Mouse (Mus musculus) kidney, embryonic 14.5 days (tissue): ENCODE data around the gene Psmd8. TPM values are rescaled to one million over a fixed set of nuclear protein-coding genes. Genes with fewer than 3 reads are reported as not detected.

Experiments used
- ATAC-seq: fragments of 200-750 bp; cut with Nextera tagmentation; 2 replicates; pipeline ENCODE4 v1.8.0; 2017; ENCODE audit warnings: moderate number of reproducible peaks, mild to moderate bottlenecking, moderate TSS enrichment, moderate library complexity; ENCODE audit not compliant: low FRiP score, low TSS enrichment
- H3K27ac ChIP-seq: fragments of 300-500 bp; sonication (generic); 2 replicates; pipeline ENCODE4 v1.5.1; 2014; ENCODE audit warnings: low read depth, mild to moderate bottlenecking, low read length, moderate library complexity, mixed read lengths
- H3K27me3 ChIP-seq: fragments of 300-500 bp; sonication (generic); 2 replicates; pipeline ENCODE4 v1.6.1; 2014; ENCODE audit warnings: mild to moderate bottlenecking, low read length; ENCODE audit not compliant: control insufficient read depth, insufficient read depth
- H3K36me3 ChIP-seq: fragments of 300-500 bp; sonication (generic); 2 replicates; pipeline ENCODE4 v1.6.1; 2014; ENCODE audit warnings: low read length, mixed read lengths; ENCODE audit not compliant: control insufficient read depth, insufficient read depth
- H3K4me1 ChIP-seq: fragments of 300-500 bp; sonication (generic); 2 replicates; pipeline ENCODE4 v1.6.1; 2014; ENCODE audit warnings: low read length, mixed read lengths; ENCODE audit not compliant: control insufficient read depth, insufficient read depth
- H3K4me2 ChIP-seq: fragments of 300-500 bp; sonication (generic); replicated peaks from 2 replicates; pipeline ENCODE4 v1.6.1; 2014; ENCODE audit warnings: low read depth, mild to moderate bottlenecking, low read length
- H3K4me3 ChIP-seq: fragments of 300-500 bp; sonication (generic); 2 replicates; pipeline ENCODE4 v1.5.1; 2014; ENCODE audit warnings: mild to moderate bottlenecking, low read length
- H3K9ac ChIP-seq: fragments of 300-500 bp; sonication (generic); 2 replicates; pipeline ENCODE4 v1.6.1; 2014; ENCODE audit warnings: low read depth, mild to moderate bottlenecking, low read length, moderate library complexity
- H3K9me3 ChIP-seq: fragments of 300-500 bp; sonication (generic); 2 replicates; pipeline ENCODE4 v1.6.1; 2016; ENCODE audit warnings: low read length; ENCODE audit not compliant: control insufficient read depth
- WGBS: fragments of 180-500 bp; shearing (Covaris S2); extraction: QIAGEN DNeasy Blood & Tissue Kit; methylation state at CpG from one replicate; pipeline ENCODE4 v1.1.7; 2014; 5-methylcytosine and 5-hydroxymethylcytosine counted together
- polyA plus RNA-seq: library from polyadenylated mRNA; unstranded; fragments of >200 nt; fragmentation: Nextera tagmentation; extraction: Ambion mirVana; gene quantifications from 2 replicates; pipeline ENCODE4 v1.2.1, GENCODE M21; 2014

Gene Psmd8
- polyA plus RNA-seq, 1 experiment from 2014 or later, result 283 TPM

DNA sequence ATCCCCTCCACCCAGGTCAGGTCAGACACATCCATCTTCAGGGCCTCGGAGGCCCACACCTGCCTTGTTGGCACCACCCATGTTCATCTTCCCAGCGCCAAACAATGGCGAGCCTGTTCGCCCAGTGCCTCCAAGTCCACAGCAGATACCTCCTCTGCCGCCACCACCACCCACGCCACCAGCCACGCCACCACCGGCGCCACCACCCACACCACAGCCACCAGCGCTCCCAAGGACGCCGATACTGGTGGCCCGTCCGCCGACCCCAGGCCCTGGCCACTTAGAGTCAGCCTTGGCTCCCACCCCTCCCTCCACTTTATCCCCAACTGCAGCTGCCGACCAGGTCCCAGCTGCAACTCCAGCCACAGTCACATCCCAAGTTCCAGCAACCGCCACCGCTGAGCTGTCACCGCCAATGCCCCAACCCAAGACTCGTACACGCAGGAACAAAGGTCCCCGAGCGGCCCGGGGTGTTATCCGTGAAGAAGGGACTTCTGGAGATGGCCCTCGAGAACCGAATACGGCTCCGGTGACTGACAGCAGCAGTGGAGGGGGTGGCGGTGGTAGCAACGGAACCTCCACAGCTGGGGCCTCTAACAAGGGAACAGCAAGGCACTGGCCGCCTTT is 8.0 kb downstream of the Psmd8 start:
- Histone ChIP-seq H3K27ac (no peak overlapping the region), H3K36me3 (peaks cover 39% of the 10 kb centered on the region), H3K4me3 (no peak overlapping the region), H3K9me3 (no peaks in the 10 kb centered on the region), H3K4me1 (peaks cover 28% of the 10 kb centered on the region), H3K4me2 (no peak overlapping the region), H3K27me3 (peaks cover 32% of the 10 kb centered on the region), H3K9ac (no peak overlapping the region)
- ATAC-seq, result no peak
- WGBS, result 48% methylated on average over 32 of the region's 32 CpGs

DNA sequence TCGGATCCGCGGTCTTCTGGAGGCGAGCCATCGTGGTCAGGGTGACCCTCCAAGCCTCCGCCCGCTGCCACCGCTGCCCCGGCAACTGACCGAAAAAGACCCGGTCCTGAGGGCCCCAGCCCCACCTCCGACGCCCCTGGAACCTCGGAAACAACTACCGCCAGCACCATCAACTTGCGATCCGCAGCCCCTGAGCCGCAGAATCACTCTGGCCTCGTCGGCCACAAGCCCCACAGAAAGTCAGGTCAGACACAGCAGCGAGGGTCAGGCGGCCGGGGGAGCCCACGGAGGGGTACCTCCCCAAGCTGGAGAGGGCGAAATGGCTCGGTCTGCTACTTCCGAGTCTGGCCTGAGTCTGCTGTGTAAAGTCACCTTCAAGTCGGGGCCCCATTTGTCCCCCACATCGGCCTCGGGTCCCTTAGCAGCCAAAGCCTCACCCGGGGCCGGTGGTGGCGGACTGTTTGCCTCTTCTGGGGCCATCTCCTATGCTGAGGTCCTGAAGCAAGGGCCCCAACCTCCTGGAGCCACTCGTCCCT is 8.9 kb downstream of the Psmd8 start:
- peak overlapping the region; percentile 42; the same call in 1 of the 2 replicates for H3K9ac ChIP-seq
- H3K4me1 ChIP-seq, result peaks cover 28% of the 10 kb centered on the region
- no peaks in the 10 kb centered on the region for H3K9me3 ChIP-seq
- 4% methylated on average over 33 of the region's 34 CpGs for WGBS
- peak overlapping the region; percentile 77 for H3K4me2 ChIP-seq
- H3K27me3 ChIP-seq, result peaks cover 32% of the 10 kb centered on the region
- H3K27ac ChIP-seq, result no peak overlapping the region
- ATAC-seq, result no peak
- peaks cover 33% of the 10 kb centered on the region for H3K36me3 ChIP-seq
- peak overlapping the region; percentile 65 for H3K4me3 ChIP-seq

GRCm38 (mm10) chr7:29170755-29171561 is 9.5 kb downstream of the Psmd8 start:
- Histone ChIP-seq H3K27ac (no peak overlapping the region), H3K9me3 (no peaks in the 10 kb centered on the region), H3K4me1 (peaks cover 28% of the 10 kb centered on the region), H3K9ac (peak overlapping the region; percentile 42; the same call in 1 of the 2 replicates), H3K4me3 (peak overlapping the region; percentile 65), H3K36me3 (peaks cover 26% of the 10 kb centered on the region), H3K27me3 (peaks cover 32% of the 10 kb centered on the region), H3K4me2 (peak overlapping the region; percentile 77)
- WGBS, result 2% methylated on average over 43 of the region's 43 CpGs
- no peak for ATAC-seq

DNA sequence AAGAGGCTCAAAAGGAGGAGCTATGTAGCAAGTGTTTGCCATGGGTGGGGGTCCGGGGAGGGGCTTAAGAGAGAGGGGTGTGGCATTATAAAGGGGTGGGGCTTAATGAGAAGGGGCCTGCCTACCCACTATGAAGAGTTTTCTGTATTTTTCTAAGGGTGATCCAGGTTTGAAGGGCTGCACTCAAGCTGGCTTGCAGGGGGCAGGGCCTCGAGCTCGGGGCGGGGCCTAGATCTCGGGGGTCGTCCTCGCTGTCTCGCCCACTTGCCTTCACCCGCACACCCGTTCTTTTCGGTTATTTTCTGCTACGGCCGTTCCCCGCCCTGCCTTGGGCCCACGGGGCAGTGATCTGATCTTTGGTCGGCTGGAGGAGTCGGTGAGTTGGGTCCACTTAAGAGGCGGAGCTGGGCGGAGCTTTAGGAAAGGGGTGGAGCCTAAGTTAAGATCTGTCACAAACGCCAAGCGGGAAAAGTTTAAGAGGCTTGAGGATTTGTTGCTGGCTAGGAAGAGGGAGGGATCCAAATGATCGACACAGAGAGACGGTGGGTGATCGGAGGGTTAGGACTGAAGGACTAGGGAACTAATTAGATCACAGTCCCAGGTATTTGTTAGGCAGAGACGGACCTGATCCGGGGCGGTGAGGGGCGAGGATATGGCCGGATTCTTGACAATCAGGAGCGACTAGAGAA is 10.3 kb downstream of the Psmd8 start, which contains the start of the genes Ggn and Spred3:
Gene Ggn, plus strand, starts transcription at position 145 of the 689 bp plus-strand sequence.
Gene Spred3, minus strand, starts transcription at position 346 of the 689 bp plus-strand sequence.
- H3K9ac ChIP-seq, result peak within 1 kb of the TSS; percentile 66
- peak within 1 kb of the TSS; percentile 65 for H3K4me3 ChIP-seq
- no peaks in the 10 kb centered on the region for H3K9me3 ChIP-seq
- peak within 1 kb of the TSS; percentile 77 for H3K4me2 ChIP-seq
- 1% methylated on average over 30 of the region's 30 CpGs for WGBS
- H3K27me3 ChIP-seq, result peaks cover 32% of the 10 kb centered on the region
- ATAC-seq, result peak; percentile 78
- H3K4me1 ChIP-seq, result peaks cover 28% of the 10 kb centered on the region
- peaks cover 19% of the 10 kb centered on the region for H3K36me3 ChIP-seq
- peak within 1 kb of the TSS; percentile 82 for H3K27ac ChIP-seq

GRCm38 (mm10) chr7:29169231-29170065 is 11.1 kb downstream of the Psmd8 start:
- Histone ChIP-seq H3K4me1 (peaks cover 28% of the 10 kb centered on the region), H3K27ac (peak overlapping the region; percentile 82)
- under 1% methylated on average over 28 of the region's 39 CpGs for WGBS

GRCm38 (mm10) chr7:29168791-29169230 is 11.7 kb downstream of the Psmd8 start:
- Histone ChIP-seq H3K9ac (peak overlapping the region; percentile 66), H3K36me3 (peaks cover 5% of the 10 kb centered on the region), H3K4me3 (peak overlapping the region; percentile 65), H3K27me3 (peaks cover 25% of the 10 kb centered on the region), H3K4me2 (peak overlapping the region; percentile 77), H3K9me3 (no peaks in the 10 kb centered on the region), H3K27ac (peak overlapping the region; percentile 82), H3K4me1 (peaks cover 28% of the 10 kb centered on the region)
- ATAC-seq, result no peak; the same call in 1 of the 2 replicates
- 0% methylated on average over 12 of the region's 14 CpGs for WGBS

More at GRCm38 (mm10) chr7:29169231-29170065, 11.1 kb downstream of the Psmd8 start:
- H3K4me2 ChIP-seq, result peak overlapping the region; percentile 77
- H3K27me3 ChIP-seq, result peaks cover 28% of the 10 kb centered on the region
- H3K9ac ChIP-seq, result peak overlapping the region; percentile 66
- H3K9me3 ChIP-seq, result no peaks in the 10 kb centered on the region
- H3K36me3 ChIP-seq, result peaks cover 11% of the 10 kb centered on the region
- H3K4me3 ChIP-seq, result peak overlapping the region; percentile 65
- peak; percentile 89 for ATAC-seq

DNA sequence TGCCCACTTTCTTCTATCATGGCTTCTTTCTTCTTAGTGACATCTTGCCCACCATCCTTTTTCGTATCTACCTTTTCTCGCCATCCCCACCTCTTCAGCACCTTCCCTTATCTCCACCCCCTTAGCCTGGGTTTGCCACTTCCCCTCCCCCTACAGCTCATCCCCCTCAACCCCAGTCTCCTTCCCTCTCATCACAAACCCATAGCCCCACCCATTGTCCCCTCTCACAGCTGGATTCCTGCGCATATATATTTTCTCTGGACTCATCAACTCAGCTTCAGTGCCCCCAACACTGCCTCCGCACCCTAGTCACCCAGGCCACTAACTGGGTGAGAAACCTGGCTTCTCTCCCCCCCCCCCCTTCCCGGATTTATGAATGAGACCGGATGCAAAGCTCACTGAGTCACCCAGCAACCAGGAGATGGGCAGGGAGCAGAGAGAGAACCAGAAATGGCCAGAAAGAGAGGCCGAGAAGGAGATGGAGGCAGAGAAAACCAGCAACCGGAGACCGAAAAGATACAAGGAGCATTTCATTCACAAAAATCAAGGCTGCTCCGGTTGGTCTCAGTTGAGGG is 12.3 kb downstream of the Psmd8 start:
- peak overlapping the region; percentile 77 for H3K4me2 ChIP-seq
- peak overlapping the region; percentile 66 for H3K9ac ChIP-seq
- peaks cover 28% of the 10 kb centered on the region for H3K4me1 ChIP-seq
- no peak for ATAC-seq
- peaks cover 19% of the 10 kb centered on the region for H3K27me3 ChIP-seq
- no peaks in the 10 kb centered on the region; the same call in 1 of the 2 replicates for H3K36me3 ChIP-seq
- 5% methylated on average over 10 of the region's 10 CpGs for WGBS
- no peak overlapping the region for H3K27ac ChIP-seq
- no peaks in the 10 kb centered on the region for H3K9me3 ChIP-seq
- H3K4me3 ChIP-seq, result peak overlapping the region; percentile 65
